Comparison of ENCODE assay signal across 9 mouse cellular contexts in genomic region chr2:60871001-60871400, GRCm38 (mm10).
A peak's percentile ranks its signal among the peaks of the same experiment; 100 is the strongest.
DNase-seq lines count a peak whose midpoint lies in the region; ATAC-seq and TF ChIP-seq lines count a peak whose summit lies in the region.
"Had no signal": no experiment of that assay in that cellular context is flagged by ENCODE, and none has a peak within 500 bp of the region (broad histone marks: within the 10 kb centered on the region; RNA-seq: fewer than 3 reads in every experiment).

No protein-coding gene starts in this region.

- H3K9ac ChIP-seq in midbrain, embryonic 11.5 days (ENCODE audit: low read length), result no peak overlapping the region
- no peak overlapping the region for H3K9ac ChIP-seq in midbrain, postnatal 0 days (replicated peaks; ENCODE audit: low read length, poor library complexity, severe bottlenecking)

- H3K4me2 ChIP-seq in midbrain, embryonic 11.5 days, result no peak overlapping the region
- no peak overlapping the region for H3K4me2 ChIP-seq in midbrain, postnatal 0 days (ENCODE audit: low read depth, low read length, poor library complexity, severe bottlenecking)

- ATAC-seq in midbrain, embryonic 11.5 days (ENCODE audit: low FRiP score), result no peak
- ATAC-seq in midbrain, postnatal 0 days (ENCODE audit: low FRiP score), result no peak
- ATAC-seq: intestine, embryonic 16.5 days had no signal

- intact Hi-C loops in heart, postnatal 36 days (cut with DNase I), result no loop called here
- intact Hi-C loops in heart, postnatal 10 days (cut with DNase I), result loop anchor here (2.0 kb wide), 1 partner anchor 14 kb away; no protein-coding TSS in a partner anchor

- H3K4me1 ChIP-seq in heart, embryonic 10.5 days, result peaks cover 94% of the 10 kb centered on the region
- peaks cover 6% of the 10 kb centered on the region; the same call in 1 of the 2 replicates for H3K4me1 ChIP-seq in midbrain, embryonic 11.5 days (ENCODE audit: control insufficient read depth, insufficient read depth, low read length)
- no peaks in the 10 kb centered on the region for H3K4me1 ChIP-seq in midbrain, postnatal 0 days (ENCODE audit: insufficient read depth, low read length)

- H3K4me3 ChIP-seq in heart, embryonic 10.5 days, result no peak overlapping the region; the same call in 1 of the 2 replicates
- no peak overlapping the region for H3K4me3 ChIP-seq in midbrain, embryonic 11.5 days (ENCODE audit: low read depth, low read length)
- no peak overlapping the region for H3K4me3 ChIP-seq in midbrain, postnatal 0 days (ENCODE audit: low read depth, low read length)

- WGBS in heart, embryonic 10.5 days, result 6% methylated on average over 5 of the region's 5 CpGs
- 14% methylated on average over 5 of the region's 5 CpGs for WGBS in midbrain, embryonic 11.5 days
- WGBS in midbrain, postnatal 0 days, result 32% methylated on average over 5 of the region's 5 CpGs

- no peak for TF ChIP-seq CTCF in midbrain, postnatal 0 days (IDR thresholded peaks at IDR 0.05)

- H3K27ac ChIP-seq in heart, embryonic 10.5 days, result peak overlapping the region; percentile 74
- no peak overlapping the region for H3K27ac ChIP-seq in midbrain, embryonic 11.5 days (ENCODE audit: low read depth, low read length)
- H3K27ac ChIP-seq in midbrain, postnatal 0 days (ENCODE audit: low read depth, low read length), result no peak overlapping the region

- H3K27me3 ChIP-seq in heart, embryonic 10.5 days (ENCODE audit: insufficient read depth, poor library complexity, severe bottlenecking), result no peaks in the 10 kb centered on the region
- H3K27me3 ChIP-seq in midbrain, embryonic 11.5 days (ENCODE audit: control insufficient read depth, insufficient read depth, low read length), result peaks cover 2% of the 10 kb centered on the region; the same call in 1 of the 2 replicates
- no peaks in the 10 kb centered on the region for H3K27me3 ChIP-seq in midbrain, postnatal 0 days (ENCODE audit: insufficient read depth, low read length)

- H3K36me3 ChIP-seq in heart, embryonic 10.5 days, result no peaks in the 10 kb centered on the region
- H3K36me3 ChIP-seq in midbrain, embryonic 11.5 days (ENCODE audit: control insufficient read depth, insufficient read depth, low read length), result no peaks in the 10 kb centered on the region
- no peaks in the 10 kb centered on the region for H3K36me3 ChIP-seq in midbrain, postnatal 0 days (ENCODE audit: insufficient read depth, low read length)

- no peak for DNase-seq in heart, embryonic 10.5 days (ENCODE audit: low spot score)
- DNase-seq in heart, postnatal 36 days, result no peak
- DNase-seq in midbrain, embryonic 11.5 days (ENCODE audit: low spot score, missing footprints), result peak; percentile 69
- DNase-seq in midbrain, postnatal 0 days (ENCODE audit: low spot score), result no peak
- peak; percentile 30 to 45 for DNase-seq in heart, postnatal 10 days
- no peak for DNase-seq in yolk sac, embryonic 10.5 days (ENCODE audit: low spot score)
- DNase-seq in adrenal gland, postnatal 25 days, result no peak
- DNase-seq in gastrocnemius, postnatal 25 days, result no peak

- no peaks in the 10 kb centered on the region for H3K9me3 ChIP-seq in heart, embryonic 10.5 days
- no peaks in the 10 kb centered on the region for H3K9me3 ChIP-seq in midbrain, embryonic 11.5 days (ENCODE audit: control insufficient read depth, low read length)
- no peaks in the 10 kb centered on the region for H3K9me3 ChIP-seq in midbrain, postnatal 0 days (ENCODE audit: low read length)

Comparison
In these comparisons a context has a peak if more than half of its experiments do, and no peak if none do; other contexts are left out.
1. DNase-seq: peak in midbrain, embryonic 11.5 days (single experiment) and heart, postnatal 10 days (2 of 2); none in heart, embryonic 10.5 days (single experiment), heart, postnatal 36 days (0 of 2), midbrain, postnatal 0 days (single experiment), yolk sac, embryonic 10.5 days (single experiment), adrenal gland, postnatal 25 days (single experiment) and gastrocnemius, postnatal 25 days (single experiment).